Mouse (Mus musculus): ENCODE measurements around the gene Sptan1.

The Sptan1 gene

GRCm38 (mm10) chr2:30058418-30058817 is 93.1 kb downstream of the Sptan1 start:
- DNase-seq (ENCODE audit: extremely low spot score, low read depth, low spot score): no peak

- no peak for DNase-seq (ENCODE audit: extremely low spot score, low read depth, low spot score)
These were observed 96.1 kb downstream of the Sptan1 start for GRCm38 (mm10) chr2:30061215-30062166.

GRCm38 (mm10) chr2:30062249-30063093 is 97.1 kb downstream of the Sptan1 start:
- DNase-seq (ENCODE audit: extremely low spot score, low read depth, low spot score): no peak

- DNase-seq (ENCODE audit: extremely low spot score, low read depth, low spot score): no peak
These were observed 97.9 kb downstream of the Sptan1 start for GRCm38 (mm10) chr2:30063235-30063634.

GRCm38 (mm10) chr2:30063791-30064190 is 98.4 kb downstream of the Sptan1 start:
- DNase-seq (ENCODE audit: extremely low spot score, low read depth, low spot score): no peak

- no peak for DNase-seq (ENCODE audit: extremely low spot score, low read depth, low spot score)
These were observed 98.9 kb downstream of the Sptan1 start for GRCm38 (mm10) chr2:30064298-30064697.

- DNase-seq (ENCODE audit: extremely low spot score, low read depth, low spot score): no peak
These were observed 100.9 kb downstream of the Sptan1 start for GRCm38 (mm10) chr2:30066046-30066901.

- DNase-seq (ENCODE audit: extremely low spot score, low read depth, low spot score): no peak
These were observed 101.9 kb downstream of the Sptan1 start for GRCm38 (mm10) chr2:30067031-30067888.

- DNase-seq (ENCODE audit: extremely low spot score, low read depth, low spot score): no peak
These were observed 102.6 kb downstream of the Sptan1 start for GRCm38 (mm10) chr2:30067962-30068361.

- no peak for DNase-seq (ENCODE audit: extremely low spot score, low read depth, low spot score)
These were observed 107.5 kb downstream of the Sptan1 start for GRCm38 (mm10) chr2:30072875-30073274.

- no peak for DNase-seq (ENCODE audit: extremely low spot score, low read depth, low spot score)
These were observed 107.9 kb downstream of the Sptan1 start for GRCm38 (mm10) chr2:30073285-30073684.

GRCm38 (mm10) chr2:30075625-30076024 is 110.3 kb downstream of the Sptan1 start:
- no peak for DNase-seq (ENCODE audit: extremely low spot score, low read depth, low spot score)

GRCm38 (mm10) chr2:30076439-30076838 is 111.1 kb downstream of the Sptan1 start:
- no peak for DNase-seq (ENCODE audit: extremely low spot score, low read depth, low spot score)

GRCm38 (mm10) chr2:30076959-30077358 is 111.6 kb downstream of the Sptan1 start:
- no peak for DNase-seq (ENCODE audit: extremely low spot score, low read depth, low spot score)

GRCm38 (mm10) chr2:30077502-30078348 is 112.4 kb downstream of the Sptan1 start, which contains the start of gene Pkn3:
Gene Pkn3, plus strand, starts transcription at chr2:30077684.
- DNase-seq (ENCODE audit: extremely low spot score, low read depth, low spot score): no peak

- DNase-seq (ENCODE audit: extremely low spot score, low read depth, low spot score): no peak
These were observed 113.0 kb downstream of the Sptan1 start for GRCm38 (mm10) chr2:30078349-30078712.

- no peak for DNase-seq (ENCODE audit: extremely low spot score, low read depth, low spot score)
These were observed 113.4 kb downstream of the Sptan1 start for GRCm38 (mm10) chr2:30078760-30079159.

GRCm38 (mm10) chr2:30080181-30080800 is 114.9 kb downstream of the Sptan1 start:
- DNase-seq (ENCODE audit: extremely low spot score, low read depth, low spot score): no peak
